Mouse (Mus musculus): Measurements from ENCODE around the gene Cap2. TPM values are rescaled to one million over a fixed set of nuclear protein-coding genes. Genes with fewer than 3 reads are reported as not detected.

Cap2 gene
- polyA plus RNA-seq (2012; rRNA removed), result 11.3 and 13.5 TPM in 2 replicates

GRCm38 (mm10) chr13:46501800-46502389, at the start of gene Cap2:
TSS of gene Cap2 (plus strand) at chr13:46501848.
- no peak for DNase-seq (ENCODE audit: low read depth)

DNA sequence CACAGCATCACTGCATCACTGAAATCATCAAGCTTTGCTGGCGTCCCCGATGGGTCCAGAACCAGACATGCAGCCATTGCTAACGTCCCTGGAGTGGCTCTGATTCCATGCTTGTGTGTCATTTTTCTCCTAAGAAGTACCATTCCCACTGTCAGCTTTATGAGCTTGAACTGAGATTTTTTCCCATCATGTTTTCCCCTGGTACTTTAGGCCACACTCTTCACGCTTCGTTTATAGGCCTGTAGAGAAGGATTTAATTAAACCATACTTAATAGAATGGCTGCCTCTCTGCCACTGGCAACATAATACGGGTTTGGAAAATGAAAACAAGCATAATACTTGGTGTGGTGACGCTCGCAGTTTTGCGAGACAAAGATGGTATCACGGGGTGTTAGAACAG, 42.1 kb upstream of the Cap2 start:
- DNase-seq (ENCODE audit: low read depth), result no peak

- no peak for DNase-seq (ENCODE audit: low read depth)
Measured at GRCm38 (mm10) chr13:46462280-46462679, 39.4 kb upstream of the Cap2 start.

DNA sequence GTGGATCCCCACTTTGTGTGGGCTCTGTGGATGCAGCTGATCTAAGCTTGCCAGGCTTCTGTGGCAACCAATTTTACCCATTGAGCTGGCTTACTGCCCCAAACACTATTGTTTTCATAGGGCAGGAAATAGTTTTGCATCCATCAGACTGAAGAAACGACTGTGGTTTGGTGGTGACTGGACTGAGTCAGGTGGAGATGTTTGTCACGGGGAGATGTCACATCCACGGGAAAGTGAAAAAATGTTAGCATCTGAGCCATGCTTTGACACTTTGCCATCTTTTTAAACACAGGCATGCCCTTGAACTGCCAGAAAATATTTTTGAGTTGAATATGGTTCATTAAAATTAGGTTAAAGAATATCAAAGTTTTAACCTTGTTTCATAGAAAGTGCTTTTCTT, 37.9 kb upstream of the Cap2 start:
- DNase-seq (ENCODE audit: low read depth), result no peak

DNA sequence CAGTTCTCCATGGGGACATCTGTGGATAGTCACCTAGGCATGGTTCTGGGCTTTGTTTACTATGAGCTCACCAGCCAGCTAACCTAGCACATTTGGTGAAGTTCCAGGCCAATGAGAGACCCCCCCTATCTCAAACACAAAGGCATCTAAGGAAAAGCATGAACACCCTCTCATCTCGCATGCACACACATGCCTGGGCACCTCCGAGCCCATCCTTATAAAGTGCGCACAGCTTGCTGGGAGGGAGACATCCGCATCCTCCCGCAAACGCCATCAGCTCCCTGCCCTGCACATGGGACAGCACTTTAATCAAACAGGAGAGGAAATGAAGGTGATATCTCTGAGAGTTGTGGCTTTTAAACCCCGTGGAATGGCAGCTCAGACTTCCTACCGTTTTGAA, 33.4 kb upstream of the Cap2 start:
- no peak for DNase-seq (ENCODE audit: low read depth)

DNA sequence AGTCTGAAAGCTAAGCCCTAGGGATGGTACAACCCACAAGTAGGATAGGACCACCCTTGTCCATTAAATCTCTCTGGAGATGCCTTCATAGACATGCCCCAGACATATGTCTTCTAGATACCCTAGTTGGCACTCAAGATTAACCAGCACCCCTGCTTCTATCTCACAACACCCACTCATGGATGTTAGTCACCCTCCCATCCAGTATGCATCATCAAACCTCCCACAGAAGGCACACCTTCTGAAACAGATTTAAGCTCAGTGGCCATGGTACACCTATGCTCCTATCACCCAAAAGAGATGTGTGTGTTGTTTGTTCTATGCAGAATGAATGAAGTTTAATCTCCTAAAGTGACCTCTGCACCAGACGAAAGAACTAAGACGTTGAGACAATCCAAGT, 32.1 kb upstream of the Cap2 start:
- no peak for DNase-seq (ENCODE audit: low read depth)

- DNase-seq (ENCODE audit: low read depth), result no peak
Measured at GRCm38 (mm10) chr13:46481271-46481670, 20.4 kb upstream of the Cap2 start.

DNA sequence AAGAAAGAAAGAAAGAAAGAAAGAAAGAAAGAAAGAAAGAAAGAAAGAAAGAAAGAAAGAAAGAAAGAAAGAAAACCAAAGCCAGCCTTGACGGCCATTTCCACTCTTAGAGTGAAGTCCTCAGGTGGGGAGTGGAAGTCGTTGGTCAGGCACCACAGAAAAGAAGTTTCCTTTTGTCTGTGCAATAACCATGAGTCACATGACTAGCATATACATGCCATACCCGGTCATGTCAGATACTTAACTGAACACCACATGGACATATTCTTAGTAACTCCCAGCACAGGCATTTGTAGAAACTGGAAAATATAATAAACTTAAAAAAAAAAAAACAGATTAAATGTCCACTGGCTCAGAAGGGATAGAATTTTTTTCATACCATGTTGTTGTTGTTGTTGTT, 16.0 kb upstream of the Cap2 start:
- no peak for DNase-seq (ENCODE audit: low read depth)

GRCm38 (mm10) chr13:46488166-46488565, 13.5 kb upstream of the Cap2 start:
- no peak for DNase-seq (ENCODE audit: low read depth)

- no peak for DNase-seq (ENCODE audit: low read depth)
Measured at GRCm38 (mm10) chr13:46490644-46491043, 11.0 kb upstream of the Cap2 start.

DNA sequence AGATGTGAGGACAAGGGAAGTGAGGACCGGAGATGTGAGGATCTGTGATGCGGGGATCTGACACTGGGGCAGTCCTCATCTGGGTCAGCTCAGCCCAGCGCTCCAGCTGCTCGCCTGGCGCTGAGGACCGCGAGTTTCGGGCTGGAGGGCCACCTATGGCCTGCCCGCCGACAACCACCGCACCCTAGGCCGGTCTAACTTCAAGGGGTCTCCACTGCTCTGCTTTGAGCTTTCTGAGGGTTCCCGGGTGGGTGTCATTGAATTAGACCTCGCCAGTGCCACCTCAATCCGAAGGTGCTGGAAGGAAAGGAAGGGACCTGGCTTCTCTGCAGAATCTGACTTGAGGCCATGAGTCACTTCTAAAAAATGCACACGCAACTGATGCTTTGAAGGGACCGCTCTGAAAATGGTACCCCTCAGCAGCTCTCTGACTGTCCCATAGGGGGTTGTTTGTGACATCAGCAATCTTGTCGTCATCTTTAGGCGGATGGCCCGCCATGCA, 793 bp downstream of the Cap2 start:
- DNase-seq (ENCODE audit: low read depth), result no peak

- DNase-seq (ENCODE audit: low read depth), result no peak
Measured at GRCm38 (mm10) chr13:46507944-46508343, 6.3 kb downstream of the Cap2 start.

GRCm38 (mm10) chr13:46508823-46509222, 7.2 kb downstream of the Cap2 start:
- DNase-seq (ENCODE audit: low read depth), result no peak

DNA sequence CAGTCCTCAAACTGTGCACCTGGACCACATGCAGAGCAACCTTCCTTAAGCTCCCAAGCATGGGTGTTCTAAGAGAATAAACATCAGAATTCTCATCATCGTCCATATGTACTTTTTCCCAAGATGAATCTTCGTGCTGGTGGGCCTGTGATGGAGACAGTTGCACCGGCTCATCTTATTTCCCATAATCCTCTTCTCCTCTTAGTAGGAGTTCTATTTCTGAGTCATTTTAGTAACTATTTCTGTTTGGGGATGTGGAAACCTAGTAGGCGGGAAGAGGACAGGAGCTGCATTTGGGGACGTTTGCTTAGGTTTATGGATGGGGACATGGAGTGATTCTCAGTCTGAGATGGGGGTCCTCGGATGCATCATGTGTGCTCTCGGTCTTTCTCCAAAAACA, 8.8 kb downstream of the Cap2 start:
- DNase-seq (ENCODE audit: low read depth), result no peak

- DNase-seq (ENCODE audit: low read depth), result no peak
Measured at GRCm38 (mm10) chr13:46514484-46514883, 12.8 kb downstream of the Cap2 start.

DNA sequence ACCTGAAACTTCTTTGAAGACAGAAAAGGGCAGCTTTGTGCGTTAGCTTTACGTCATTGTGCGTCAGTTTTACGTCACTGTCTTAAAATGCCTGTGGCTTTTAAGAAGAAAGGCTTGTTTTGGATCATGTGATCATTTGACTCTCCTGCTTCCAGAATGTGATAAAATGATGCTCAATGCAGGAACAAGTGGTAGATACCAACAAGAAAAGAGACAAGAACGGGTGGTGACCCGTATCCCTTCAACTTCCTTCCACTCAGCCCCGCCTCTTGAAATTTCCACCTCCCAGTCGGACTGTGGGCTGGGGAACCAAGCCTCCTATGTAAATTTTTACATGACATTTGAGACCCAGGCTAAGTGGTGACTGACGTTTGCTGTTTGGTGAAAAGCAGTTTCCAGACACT, 13.5 kb downstream of the Cap2 start:
- no peak for DNase-seq (ENCODE audit: low read depth)

GRCm38 (mm10) chr13:46515524-46515923, 13.9 kb downstream of the Cap2 start:
- DNase-seq (ENCODE audit: low read depth), result no peak

DNA sequence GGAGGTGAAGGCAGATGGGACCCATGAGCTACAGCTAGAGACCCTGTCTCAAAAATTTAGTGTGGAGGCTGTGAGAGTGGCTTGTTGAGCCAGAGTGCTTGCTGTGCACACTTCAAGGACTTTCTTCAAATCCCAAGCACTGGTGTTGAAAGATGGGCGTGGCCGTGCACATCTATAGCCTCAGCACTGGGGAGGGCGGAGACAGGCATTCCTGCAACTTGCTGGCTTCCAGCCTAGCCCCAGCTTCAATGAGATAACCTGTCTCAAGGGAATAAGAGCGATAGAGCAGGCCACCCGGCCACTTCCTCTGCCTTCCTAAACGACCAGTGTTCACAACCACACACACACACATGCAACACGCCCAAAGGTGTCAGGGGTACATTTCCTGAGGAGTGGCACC, 14.5 kb downstream of the Cap2 start:
- no peak for DNase-seq (ENCODE audit: low read depth)

DNA sequence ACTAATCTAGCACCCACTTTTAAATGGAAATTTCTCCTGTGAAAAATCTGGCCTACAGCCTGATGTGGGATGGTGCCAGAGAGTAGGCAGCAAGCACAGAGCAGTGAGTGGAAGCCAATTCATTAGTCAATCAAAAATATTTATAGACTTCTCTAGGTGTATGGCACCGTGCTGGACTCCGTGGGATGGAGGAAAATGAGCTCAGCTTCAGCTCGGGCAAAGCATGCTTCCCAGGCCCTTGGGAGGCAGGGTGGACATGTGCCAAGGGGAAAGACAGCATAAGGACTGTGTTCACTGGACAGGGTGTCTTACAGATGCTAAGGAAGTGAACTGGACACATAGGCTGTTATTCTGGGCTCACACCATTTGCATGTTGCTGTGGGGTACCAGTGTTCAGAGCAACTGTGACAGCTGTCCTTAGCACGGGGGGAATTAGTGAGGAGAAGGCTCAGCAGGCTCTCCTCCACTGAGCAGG, 15.6 kb downstream of the Cap2 start:
- no peak for DNase-seq (ENCODE audit: low read depth)

GRCm38 (mm10) chr13:46521482-46521881, 19.8 kb downstream of the Cap2 start:
- DNase-seq (ENCODE audit: low read depth), result no peak

DNA sequence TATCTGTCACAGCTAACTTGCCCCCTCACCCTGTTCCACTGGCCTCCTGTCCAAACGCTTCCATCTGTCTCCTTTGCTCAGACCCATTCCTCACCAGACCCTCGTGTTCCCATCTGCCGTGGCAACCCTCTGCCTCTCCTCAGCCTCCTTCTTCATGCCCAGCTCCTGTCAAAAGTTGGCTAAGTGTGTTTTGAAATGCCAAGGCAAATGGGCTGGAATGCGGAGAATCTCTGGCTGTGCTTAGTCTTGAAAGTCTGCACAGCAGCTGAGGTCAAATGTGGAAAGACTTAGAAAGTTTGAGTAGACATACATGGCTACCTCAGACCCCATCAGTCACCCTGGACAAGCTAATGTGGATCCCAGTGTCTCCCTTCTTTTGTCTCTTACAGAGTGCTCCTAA, 21.1 kb downstream of the Cap2 start:
- DNase-seq (ENCODE audit: low read depth), result no peak

DNA sequence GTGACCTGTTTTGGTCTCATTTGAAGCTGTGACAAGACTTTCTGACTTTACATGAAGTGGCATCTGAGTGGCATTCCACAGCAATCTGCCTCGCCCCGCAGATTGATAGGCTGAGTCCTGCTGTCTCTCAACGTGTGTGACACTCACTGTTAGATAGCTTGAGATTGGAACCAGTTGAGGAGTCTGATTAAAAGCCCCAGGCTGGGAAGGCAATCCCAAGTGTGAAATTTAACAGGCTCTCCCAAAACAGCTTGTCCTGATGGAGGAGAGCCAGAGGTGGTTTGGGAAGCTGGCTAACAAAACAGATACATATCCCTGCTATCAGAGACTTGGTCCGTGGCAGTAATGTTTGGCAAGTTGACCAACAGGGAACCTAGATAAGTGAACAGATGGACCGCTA, 21.6 kb downstream of the Cap2 start:
- no peak for DNase-seq (ENCODE audit: low read depth)

- no peak for DNase-seq (ENCODE audit: low read depth)
Measured at GRCm38 (mm10) chr13:46523712-46524111, 22.1 kb downstream of the Cap2 start.

All from gonadal fat pad, adult 2 months (tissue).